Mouse (Mus musculus) erythroblast, embryonic 14.5 days (primary cell): Measurements from ENCODE around the gene Pomgnt1. TPM values are rescaled to one million over a fixed set of nuclear protein-coding genes. Genes with fewer than 3 reads are reported as not detected.

ENCODE experiments used
- H3K27me3 ChIP-seq: 2 replicates; pipeline ENCODE4 v1.6.1; 2012; ENCODE audit warnings: inconsistent platforms; ENCODE audit not compliant: control insufficient read depth
- H3K36me3 ChIP-seq: 2 replicates; pipeline ENCODE4 v1.6.1; 2012; ENCODE audit warnings: mild to moderate bottlenecking, inconsistent platforms; ENCODE audit not compliant: control insufficient read depth
- H3K4me1 ChIP-seq: 2 replicates; pipeline ENCODE4 v1.6.1; 2012; ENCODE audit warnings: inconsistent platforms; ENCODE audit not compliant: control insufficient read depth
- H3K4me3 ChIP-seq: replicated peaks from 2 replicates; pipeline ENCODE3; 2012; ENCODE audit warnings: moderate library complexity, mild to moderate bottlenecking, inconsistent platforms
- H3K9me3 ChIP-seq: 2 replicates; pipeline ENCODE4 v1.6.1; 2012; ENCODE audit warnings: low read length, inconsistent platforms, mixed read lengths; ENCODE audit not compliant: control insufficient read depth
- GATA1 ChIP-seq: IDR thresholded peaks from 2 replicates; pipeline ENCODE4 v1.6.1; 2012; ENCODE audit warnings: low read length, inconsistent platforms, mixed read lengths
- TAL1 ChIP-seq: IDR thresholded peaks from 3 replicates; pipeline ENCODE4 v1.6.1; 2012; ENCODE audit warnings: low read length, inconsistent platforms, mixed read lengths
- polyA plus RNA-seq: library from polyadenylated mRNA; stranded (reverse); fragments of >175 nt; gene quantifications from 2 replicates; pipeline ENCODE4 v1.2.3, GENCODE M21; 2012

The Pomgnt1 gene
- polyA plus RNA-seq, 1 experiment: 0.18 TPM

DNA sequence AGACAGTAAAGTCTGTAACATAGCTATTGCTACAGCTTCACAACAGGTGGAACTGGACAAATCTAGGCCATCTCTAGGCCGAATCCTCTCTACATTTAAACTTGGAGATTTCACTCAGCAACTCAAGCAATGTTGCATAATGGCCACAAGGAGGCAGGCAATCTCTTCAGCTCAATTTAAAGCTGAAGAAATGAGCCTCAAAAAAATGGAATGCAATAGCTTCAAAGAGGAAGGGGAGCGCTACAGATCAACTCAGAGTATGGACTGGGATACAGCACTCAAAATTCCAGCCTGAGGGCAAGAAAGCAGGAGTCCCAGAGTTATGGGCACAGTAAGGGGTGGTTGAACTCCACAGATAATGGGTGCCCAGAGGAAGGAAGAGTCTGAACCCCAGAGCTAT lies 11.3 kb downstream of the Pomgnt1 start:
- Histone ChIP-seq H3K4me1 (no peaks in the 10 kb centered on the region; the same call in 1 of the 2 replicates), H3K4me3 (no peak overlapping the region), H3K36me3 (peaks cover 7% of the 10 kb centered on the region), H3K27me3 (no peaks in the 10 kb centered on the region; the same call in 1 of the 2 replicates), H3K9me3 (no peaks in the 10 kb centered on the region)
- no peak for TF ChIP-seq GATA1
- TF ChIP-seq TAL1: no peak

GRCm38 (mm10) chr4:116137421-116137996 lies 13.9 kb downstream of the Pomgnt1 start:
- H3K4me1 ChIP-seq: no peaks in the 10 kb centered on the region; the same call in 1 of the 2 replicates

DNA sequence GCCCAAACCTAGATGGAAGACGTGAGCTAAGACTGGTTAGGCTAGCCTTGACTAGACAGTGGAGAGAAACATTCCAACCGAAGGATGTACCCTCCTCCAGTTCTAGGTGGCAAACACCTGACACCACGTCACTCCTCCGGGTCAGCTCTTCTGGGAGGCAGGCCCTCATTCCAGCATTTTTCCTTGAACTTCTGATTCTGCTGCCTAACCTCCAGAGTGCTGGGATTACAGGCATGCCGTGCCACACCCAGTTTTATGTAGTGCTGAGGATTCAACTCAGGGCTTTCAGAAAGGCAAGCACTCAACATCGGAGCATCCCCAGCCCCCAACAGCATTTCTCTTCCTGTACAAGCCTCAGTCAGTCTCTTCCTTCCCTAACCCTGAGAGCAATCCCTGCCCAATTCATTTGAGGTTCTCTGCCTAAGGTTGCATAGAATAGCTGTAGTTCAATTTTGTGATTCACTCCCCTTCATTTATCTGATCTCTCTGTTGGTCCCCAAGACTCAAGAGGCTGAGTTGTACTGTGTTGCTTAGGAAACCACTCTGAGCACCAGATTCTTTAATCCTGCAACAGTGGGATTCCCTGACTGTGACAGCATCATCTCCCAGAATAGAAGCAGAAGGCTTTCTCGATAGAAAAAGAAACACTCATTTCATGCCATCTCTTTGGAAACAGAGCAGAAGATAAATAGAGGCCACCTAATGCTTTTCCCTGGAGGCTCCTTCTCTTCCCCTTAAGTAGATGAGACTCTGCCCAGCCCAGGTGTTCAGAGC lies 17.3 kb downstream of the Pomgnt1 start:
- H3K9me3 ChIP-seq: no peaks in the 10 kb centered on the region; the same call in 1 of the 2 replicates
- H3K27me3 ChIP-seq: peaks cover 52% of the 10 kb centered on the region
- H3K4me1 ChIP-seq: peaks cover 10% of the 10 kb centered on the region
- no peak overlapping the region for H3K4me3 ChIP-seq
- H3K36me3 ChIP-seq: no peaks in the 10 kb centered on the region
- TF ChIP-seq TAL1 (no peak), GATA1 (no peak)

More at GRCm38 (mm10) chr4:116137421-116137996, 13.9 kb downstream of the Pomgnt1 start:
- Histone ChIP-seq H3K27me3 (peaks cover 21% of the 10 kb centered on the region), H3K9me3 (no peaks in the 10 kb centered on the region), H3K36me3 (no peaks in the 10 kb centered on the region), H3K4me3 (no peak overlapping the region)
- TF ChIP-seq GATA1 (no peak), TAL1 (no peak)

DNA sequence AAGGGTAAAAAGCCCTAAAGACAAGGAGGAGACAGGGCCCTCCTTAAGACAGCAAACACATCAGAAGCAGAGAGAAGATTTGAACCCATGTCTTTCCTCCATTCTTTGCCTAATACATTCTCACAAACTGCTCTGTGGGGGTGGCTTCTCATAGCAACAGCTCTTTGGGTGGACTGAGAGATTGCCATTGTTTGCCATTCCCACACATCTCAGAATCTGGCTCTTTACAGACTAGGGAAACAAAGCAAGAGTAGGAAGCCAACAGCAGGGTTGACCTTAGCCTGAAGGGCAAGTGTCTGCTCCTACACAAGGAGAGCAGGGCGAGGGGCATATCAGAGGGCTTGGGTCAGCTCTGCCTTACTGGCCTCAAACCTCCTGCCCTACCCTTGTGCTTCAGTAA lies 18.1 kb downstream of the Pomgnt1 start:
- H3K4me1 ChIP-seq: peaks cover 10% of the 10 kb centered on the region
- H3K9me3 ChIP-seq: no peaks in the 10 kb centered on the region; the same call in 1 of the 2 replicates
- H3K27me3 ChIP-seq: peaks cover 52% of the 10 kb centered on the region
- no peak overlapping the region for H3K4me3 ChIP-seq
- TF ChIP-seq TAL1 (no peak), GATA1 (no peak)
- H3K36me3 ChIP-seq: no peaks in the 10 kb centered on the region

DNA sequence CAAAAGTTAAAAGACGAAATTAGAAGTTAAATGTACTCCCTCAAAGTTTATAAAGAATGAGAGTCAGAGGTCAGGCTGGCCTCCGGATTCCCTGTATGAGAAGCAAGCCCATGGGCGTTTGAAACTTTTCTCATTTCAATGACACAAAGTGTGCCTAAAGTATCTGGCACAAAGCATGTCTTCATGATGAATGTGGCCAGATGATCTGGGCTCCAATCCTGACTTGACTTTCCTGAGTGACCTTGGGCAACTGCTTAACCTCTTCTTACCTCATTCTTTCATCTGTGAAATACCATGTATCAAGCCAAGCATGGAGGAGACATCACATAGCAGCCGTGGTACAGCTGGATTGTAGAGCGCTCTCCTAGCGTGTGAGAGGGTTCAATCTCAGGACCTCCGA lies 18.6 kb downstream of the Pomgnt1 start:
- peaks cover 52% of the 10 kb centered on the region for H3K27me3 ChIP-seq
- no peak overlapping the region for H3K4me3 ChIP-seq
- H3K9me3 ChIP-seq: peaks cover 3% of the 10 kb centered on the region
- H3K36me3 ChIP-seq: no peaks in the 10 kb centered on the region
- peaks cover 10% of the 10 kb centered on the region for H3K4me1 ChIP-seq
- TF ChIP-seq TAL1 (no peak), GATA1 (no peak)

GRCm38 (mm10) chr4:116143317-116143811 lies 19.7 kb downstream of the Pomgnt1 start:
- H3K4me3 ChIP-seq: no peak overlapping the region
- H3K36me3 ChIP-seq: no peaks in the 10 kb centered on the region

GRCm38 (mm10) chr4:116143891-116144717 lies 20.5 kb downstream of the Pomgnt1 start:
- Histone ChIP-seq H3K27me3 (peaks cover 54% of the 10 kb centered on the region), H3K4me1 (peaks cover 10% of the 10 kb centered on the region), H3K4me3 (peak overlapping the region; percentile 57), H3K9me3 (peaks cover 5% of the 10 kb centered on the region), H3K36me3 (no peaks in the 10 kb centered on the region)
- no peak for TF ChIP-seq GATA1
- TF ChIP-seq TAL1: no peak

More at GRCm38 (mm10) chr4:116143317-116143811, 19.7 kb downstream of the Pomgnt1 start:
- Histone ChIP-seq H3K27me3 (peaks cover 54% of the 10 kb centered on the region), H3K9me3 (peaks cover 5% of the 10 kb centered on the region), H3K4me1 (peaks cover 10% of the 10 kb centered on the region)
- TF ChIP-seq TAL1 (no peak), GATA1 (no peak)

DNA sequence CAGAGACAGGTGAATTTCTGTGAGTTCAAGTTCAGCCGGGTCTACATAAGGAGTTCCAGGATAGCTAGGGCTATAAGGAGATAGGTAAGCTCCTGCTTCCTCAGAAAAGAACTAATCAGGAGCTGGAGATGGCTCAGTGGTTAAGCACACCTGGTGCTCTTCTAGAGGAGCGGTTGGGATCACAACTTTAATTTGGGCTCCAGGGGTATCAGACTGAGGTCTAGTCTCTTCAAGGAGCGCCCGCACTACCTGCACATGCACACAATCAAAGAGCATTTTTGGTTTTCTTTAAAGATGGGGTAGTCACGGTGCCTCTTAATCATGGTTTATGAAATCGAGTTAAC lies 26.1 kb downstream of the Pomgnt1 start:
- Histone ChIP-seq H3K4me3 (peak overlapping the region; percentile 80), H3K4me1 (peaks cover 25% of the 10 kb centered on the region), H3K36me3 (peaks cover 31% of the 10 kb centered on the region), H3K27me3 (peaks cover 11% of the 10 kb centered on the region), H3K9me3 (peaks cover 5% of the 10 kb centered on the region)
- TF ChIP-seq TAL1 (no peak), GATA1 (no peak)
